Mouse (Mus musculus) granulocyte monocyte progenitor cell, adult 5-6 weeks (primary cell): ENCODE data around the gene Shroom4. TPM values are rescaled to one million over a fixed set of nuclear protein-coding genes. Genes with fewer than 3 reads are reported as not detected.
"Not testable (repeated sequence)": the region's sequence is repeated elsewhere in the genome, so short reads cannot be mapped to it uniquely, and the experiment has no call there.

Experiments used
- ATAC-seq: replicated peaks from 2 replicates; pipeline ENCODE4 v1.8.0; 2016; ENCODE audit warnings: mild to moderate bottlenecking, moderate TSS enrichment, inconsistent platforms; ENCODE audit not compliant: poor library complexity, severe bottlenecking
- total RNA-seq, 2 experiments: library from RNA; stranded (forward) in 1 of 2; stranded (reverse) in 1 of 2; fragments of 200-712, 200-1000 nt in 1 of 2; fragments of >200 nt in 1 of 2; fragmentation: Nextera tagmentation in 1 of 2; gene quantifications; 2 replicates each; pipeline ENCODE4 v1.2.3; 2014 to 2017

Gene Shroom4
- total RNA-seq (2014; fragmentation: Nextera tagmentation), result 0.56 TPM in 1 of 2 replicates, not detected in the other
- 0.21 and 0.34 TPM in 2 replicates for total RNA-seq (2017)

- ATAC-seq, result peak; percentile 96
These were observed at the start of gene Shroom4 for GRCm38 (mm10) chrX:6399626-6400397. Shroom4 (plus strand) TSS chrX:6399854.

DNA sequence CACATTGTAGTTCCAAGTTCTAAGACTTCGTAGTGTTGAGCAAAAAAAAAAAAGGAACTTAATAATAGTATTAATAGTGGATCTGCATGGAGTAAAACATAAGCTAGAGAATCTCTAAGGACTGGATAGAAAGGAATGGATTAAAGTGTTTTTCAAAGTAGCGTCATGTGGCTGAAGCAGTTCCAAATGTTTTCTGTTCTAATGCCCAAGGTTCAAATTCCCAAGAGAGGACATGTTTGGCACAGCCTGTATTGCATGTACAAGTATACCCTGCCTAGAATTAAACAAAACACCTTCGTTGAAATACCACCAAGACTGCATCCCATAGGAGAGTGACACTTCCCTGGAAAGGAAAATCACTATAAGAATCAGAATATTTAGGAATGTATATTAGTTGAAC is 42.8 kb upstream of the Shroom4 start:
- ATAC-seq, result no peak

DNA sequence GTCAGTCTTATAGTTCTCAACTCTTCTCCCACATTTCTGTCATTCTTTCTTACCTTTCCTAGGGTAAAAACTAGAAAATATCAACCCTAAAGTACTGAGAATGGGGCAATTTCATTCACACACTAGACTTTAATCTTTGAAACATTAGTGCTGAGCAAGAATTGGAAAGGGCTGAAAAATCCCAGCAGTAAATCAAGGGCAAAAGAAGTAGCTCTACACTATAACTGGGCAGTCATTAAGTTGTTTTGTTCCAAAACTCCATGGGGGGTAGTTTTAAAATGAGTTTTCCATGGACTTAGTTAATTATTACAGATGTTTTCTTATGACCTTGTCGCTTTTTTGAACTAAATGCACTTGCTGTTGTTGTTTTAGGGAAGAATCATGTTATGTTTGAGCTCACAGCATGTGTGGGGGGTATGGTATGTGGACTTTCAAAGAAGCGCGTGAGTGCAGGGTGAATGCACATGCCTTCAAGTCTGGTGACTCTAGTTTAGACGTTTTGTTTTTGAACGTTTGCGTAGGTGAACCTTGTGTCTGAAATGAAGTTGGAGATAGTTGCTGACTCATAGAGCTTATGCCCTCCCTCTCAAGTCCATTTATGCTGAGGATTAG is 42.0 kb upstream of the Shroom4 start:
- no peak for ATAC-seq

DNA sequence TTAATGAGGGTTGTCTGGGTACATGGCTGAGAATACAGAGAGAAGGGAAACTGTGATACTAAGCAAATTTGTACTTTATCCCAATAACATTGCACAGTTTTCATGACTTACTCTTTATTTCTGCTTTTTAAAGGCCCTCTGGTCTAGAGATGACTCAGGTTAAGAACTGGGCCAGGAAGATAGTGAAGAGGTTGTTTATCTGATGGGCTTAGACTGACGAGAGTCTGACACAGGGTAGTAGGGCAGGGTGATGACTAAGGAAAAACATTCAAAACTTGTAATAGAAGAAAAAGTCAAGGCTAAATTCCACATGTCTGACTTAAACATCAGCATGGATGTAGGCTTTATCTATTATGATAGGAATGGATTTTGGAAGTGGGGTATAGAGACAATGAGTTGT is 30.8 kb upstream of the Shroom4 start:
- ATAC-seq, result no peak

- ATAC-seq, result no peak
These were observed 28.9 kb upstream of the Shroom4 start for GRCm38 (mm10) chrX:6370706-6371105.

DNA sequence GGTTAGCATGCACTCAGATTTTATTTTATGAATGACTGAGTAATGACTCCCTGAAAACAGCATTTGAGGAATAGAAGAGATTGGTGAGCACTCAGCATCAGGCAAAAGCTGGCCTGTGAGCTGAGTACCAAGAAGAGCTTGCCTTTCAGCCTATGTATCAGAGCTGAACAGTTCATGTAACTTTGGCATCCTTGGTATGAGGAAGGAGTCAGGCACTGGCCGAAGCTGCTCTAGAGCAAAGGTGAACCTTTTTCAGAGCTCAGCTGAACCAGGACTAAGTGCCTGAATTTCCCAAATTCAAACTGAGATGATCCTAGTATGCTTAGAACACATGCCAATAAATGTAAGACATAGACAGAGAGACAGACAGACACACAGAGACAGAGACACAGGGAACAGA is 5.8 kb upstream of the Shroom4 start:
- no peak for ATAC-seq

GRCm38 (mm10) chrX:6399193-6399592 is 461 bp upstream of the Shroom4 start:
- peak; percentile 57 for ATAC-seq

DNA sequence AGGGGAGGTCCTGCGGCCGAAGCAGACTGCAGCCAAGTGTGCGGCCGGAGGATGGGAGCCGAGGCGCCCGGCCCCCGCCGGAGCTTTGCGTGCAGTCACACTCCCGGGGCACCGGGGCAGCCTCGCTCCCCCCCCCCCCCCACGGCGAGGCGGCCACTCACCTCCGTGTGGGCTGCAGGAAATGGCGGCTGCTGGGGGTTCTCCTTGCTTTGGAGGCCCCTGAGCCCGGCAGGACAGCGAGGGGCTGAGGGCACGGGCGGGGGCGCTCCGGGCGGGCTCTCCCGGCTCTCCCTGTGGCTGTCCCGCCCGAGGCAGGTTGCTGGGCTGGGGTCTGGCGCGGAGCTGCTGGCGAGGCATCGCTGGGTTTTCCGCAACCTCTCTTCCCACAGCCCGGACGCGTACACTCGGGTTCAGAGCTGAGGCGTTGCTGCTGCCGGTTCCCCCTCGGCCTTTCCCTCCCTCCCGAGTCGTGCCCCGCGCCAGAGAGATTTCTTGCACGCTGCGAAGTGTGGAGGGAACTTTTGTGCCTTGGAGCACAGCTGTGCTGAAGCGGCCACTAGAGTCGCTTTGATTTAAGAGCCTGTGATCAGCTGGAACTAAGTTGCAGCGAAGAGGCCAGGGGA is 855 bp downstream of the Shroom4 start:
- ATAC-seq, result no peak

DNA sequence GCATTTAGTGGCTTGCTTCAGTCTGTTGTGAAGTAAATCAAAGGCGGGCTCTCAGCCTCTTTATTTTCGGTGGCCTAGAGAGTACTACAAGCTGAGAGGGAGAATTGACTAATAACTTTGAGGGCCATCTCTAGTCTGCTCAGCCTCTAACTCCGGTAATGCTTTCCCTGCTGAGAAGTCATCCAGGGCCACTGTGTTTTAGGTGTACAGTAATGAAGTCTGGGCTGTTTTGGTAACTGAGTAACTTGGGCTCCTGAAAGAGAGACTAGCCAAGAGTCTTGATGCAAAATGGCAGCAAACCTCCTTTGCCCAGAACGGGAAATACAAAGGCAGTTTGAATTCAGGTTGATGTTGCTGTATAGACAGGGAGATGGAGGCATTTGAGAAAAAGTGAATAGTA is 3.3 kb downstream of the Shroom4 start:
- ATAC-seq, result no peak

- no peak for ATAC-seq
These were observed 9.5 kb downstream of the Shroom4 start for GRCm38 (mm10) chrX:6409114-6409513.

GRCm38 (mm10) chrX:6415412-6415811 is 15.8 kb downstream of the Shroom4 start:
- ATAC-seq, result no peak

GRCm38 (mm10) chrX:6415936-6416335 is 16.3 kb downstream of the Shroom4 start:
- ATAC-seq, result no peak

- ATAC-seq, result peak; percentile 42
These were observed 18.5 kb downstream of the Shroom4 start for GRCm38 (mm10) chrX:6418140-6418539.

GRCm38 (mm10) chrX:6435260-6435659 is 35.6 kb downstream of the Shroom4 start:
- no peak for ATAC-seq

GRCm38 (mm10) chrX:6446422-6446821 is 46.8 kb downstream of the Shroom4 start:
- no peak for ATAC-seq

DNA sequence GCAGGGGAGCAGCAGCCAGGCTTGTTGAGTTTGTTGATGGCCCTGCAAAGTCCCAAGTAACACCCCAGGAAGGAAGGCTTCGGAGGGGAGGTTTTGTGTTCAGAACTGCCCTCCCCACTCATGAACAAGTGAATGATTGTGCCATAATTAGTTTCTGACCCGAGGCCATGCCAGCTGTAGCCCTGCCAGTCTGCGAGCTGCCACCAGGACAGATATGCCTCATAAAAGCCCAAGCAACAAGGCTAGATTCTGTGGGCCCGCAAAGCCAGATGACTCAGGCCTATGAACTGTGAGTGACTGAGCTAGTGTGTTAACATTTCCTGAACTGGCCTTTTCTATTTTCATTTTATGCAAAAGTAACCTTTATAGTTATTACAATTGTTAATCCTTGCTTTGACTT is 48.3 kb downstream of the Shroom4 start:
- no peak for ATAC-seq

DNA sequence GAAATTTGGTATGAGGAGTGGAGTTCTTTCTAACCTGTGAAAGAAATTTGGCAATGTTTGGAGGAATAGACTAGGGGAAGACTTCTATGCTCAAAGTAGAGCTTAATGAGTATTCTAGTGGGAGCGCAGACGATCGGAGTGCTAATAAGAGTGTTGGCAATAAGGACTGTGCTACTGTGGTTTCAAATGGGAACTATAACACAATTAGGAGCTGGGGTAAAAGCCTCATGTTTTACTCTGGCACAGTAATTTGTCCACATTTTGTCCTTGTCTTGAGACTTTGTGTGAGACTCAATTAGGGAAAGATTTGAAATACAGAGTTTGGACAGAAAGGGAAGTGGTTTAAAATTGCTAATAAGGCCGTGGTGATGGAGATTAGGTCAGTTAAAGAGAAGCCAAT is 53.6 kb downstream of the Shroom4 start:
- ATAC-seq, result no peak

GRCm38 (mm10) chrX:6469251-6469650 is 69.6 kb downstream of the Shroom4 start:
- not testable (repeated sequence) for ATAC-seq

DNA sequence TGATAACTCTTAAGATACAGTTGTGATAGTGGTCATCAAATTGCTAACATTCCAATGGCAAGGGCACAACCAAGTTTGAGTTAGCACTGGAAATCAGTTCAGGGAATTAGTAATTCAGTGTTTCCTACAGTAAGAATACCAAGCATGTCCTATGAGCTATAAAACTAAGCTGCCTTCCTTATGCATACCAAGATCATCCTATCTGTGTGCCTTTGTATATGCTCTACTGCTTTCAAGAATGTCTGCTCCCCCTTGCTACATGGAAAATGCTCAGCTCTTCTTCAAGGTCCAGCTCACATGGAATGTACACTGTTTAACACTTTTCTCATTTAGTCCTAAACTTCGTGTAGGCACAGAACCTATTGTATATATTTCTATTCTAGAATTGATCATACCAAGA is 72.9 kb downstream of the Shroom4 start:
- not testable (repeated sequence) for ATAC-seq

DNA sequence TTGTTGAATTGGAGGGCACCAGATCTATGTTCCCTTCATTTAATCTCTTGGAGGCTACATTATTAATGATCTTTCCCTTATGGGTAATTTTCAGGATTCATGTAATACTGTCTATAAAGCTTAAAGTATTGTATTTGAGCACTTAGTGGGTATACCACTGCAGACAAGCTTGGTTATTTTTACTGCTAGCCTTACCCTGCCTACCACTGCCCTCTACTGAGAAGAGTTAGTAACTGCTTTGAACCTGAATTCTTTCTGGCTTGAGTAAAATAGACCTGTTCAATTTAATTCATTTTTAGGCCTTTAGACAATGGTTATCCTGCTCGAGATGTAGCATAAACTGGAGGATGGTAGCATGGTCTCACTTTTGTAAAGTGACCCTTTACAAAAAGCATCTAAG is 75.5 kb downstream of the Shroom4 start:
- ATAC-seq, result no peak

GRCm38 (mm10) chrX:6482268-6482667 is 82.6 kb downstream of the Shroom4 start:
- ATAC-seq, result no peak
